Mouse (Mus musculus): Measurements from ENCODE around the gene Lmo1.

Lmo1 gene

GRCm38 (mm10) chr7:109174949-109175669 is at the start of gene Lmo1:
TSS of gene Lmo1 (minus strand) at chr7:109175207.
- no peak for DNase-seq (ENCODE audit: low spot score in 2 of 2)

GRCm38 (mm10) chr7:109221716-109222110 is 46.7 kb upstream of the Lmo1 start:
- no peak for DNase-seq (ENCODE audit: low spot score in 2 of 2)

GRCm38 (mm10) chr7:109220766-109221715 is 46.0 kb upstream of the Lmo1 start:
- DNase-seq (ENCODE audit: low spot score in 2 of 2): no peak

- no peak for DNase-seq (ENCODE audit: low spot score in 2 of 2)
Measured at GRCm38 (mm10) chr7:109220026-109220425, 45.0 kb upstream of the Lmo1 start.

GRCm38 (mm10) chr7:109218977-109219271 is 43.9 kb upstream of the Lmo1 start:
- no peak for DNase-seq (ENCODE audit: low spot score in 2 of 2)

GRCm38 (mm10) chr7:109218130-109218976 is 43.3 kb upstream of the Lmo1 start:
- DNase-seq (ENCODE audit: low spot score in 2 of 2): peak in 1 of 2 experiments; percentile 64

GRCm38 (mm10) chr7:109209804-109210203 is 34.8 kb upstream of the Lmo1 start:
- no peak for DNase-seq (ENCODE audit: low spot score in 2 of 2)

GRCm38 (mm10) chr7:109207811-109208210 is 32.8 kb upstream of the Lmo1 start:
- no peak for DNase-seq (ENCODE audit: low spot score in 2 of 2)

GRCm38 (mm10) chr7:109206358-109206757 is 31.4 kb upstream of the Lmo1 start:
- no peak for DNase-seq (ENCODE audit: low spot score in 2 of 2)

GRCm38 (mm10) chr7:109203140-109203539 is 28.1 kb upstream of the Lmo1 start:
- DNase-seq (ENCODE audit: low spot score in 2 of 2): no peak

- DNase-seq (ENCODE audit: low spot score in 2 of 2): no peak
Measured at GRCm38 (mm10) chr7:109200559-109200958, 25.6 kb upstream of the Lmo1 start.

GRCm38 (mm10) chr7:109197161-109197650 is 22.2 kb upstream of the Lmo1 start:
- no peak for DNase-seq (ENCODE audit: low spot score in 2 of 2)

GRCm38 (mm10) chr7:109196399-109197082 is 21.5 kb upstream of the Lmo1 start:
- no peak for DNase-seq (ENCODE audit: low spot score in 2 of 2)

GRCm38 (mm10) chr7:109195982-109196381 is 21.0 kb upstream of the Lmo1 start:
- DNase-seq (ENCODE audit: low spot score in 2 of 2): no peak

- DNase-seq (ENCODE audit: low spot score in 2 of 2): no peak
Measured at GRCm38 (mm10) chr7:109194850-109195249, 19.8 kb upstream of the Lmo1 start.

GRCm38 (mm10) chr7:109187244-109188035 is 12.4 kb upstream of the Lmo1 start:
- DNase-seq (ENCODE audit: low spot score in 2 of 2): no peak

GRCm38 (mm10) chr7:109185975-109186374 is 11.0 kb upstream of the Lmo1 start:
- DNase-seq (ENCODE audit: low spot score in 2 of 2): no peak

GRCm38 (mm10) chr7:109185564-109185963 is 10.6 kb upstream of the Lmo1 start:
- DNase-seq (ENCODE audit: low spot score in 2 of 2): no peak

- no peak for DNase-seq (ENCODE audit: low spot score in 2 of 2)
Measured at GRCm38 (mm10) chr7:109176688-109177087, 1.7 kb upstream of the Lmo1 start.
